Mouse (Mus musculus) cortical plate, adult 2 months (tissue): ENCODE measurements around the gene Zdhhc14.

Source experiments
- CTCF ChIP-seq: fragments of 200-500 bp; IDR thresholded peaks from 2 replicates; pipeline ENCODE4 v1.5.1; 2011; ENCODE audit warnings: mild to moderate bottlenecking, control low read depth, low read length; ENCODE audit not compliant: insufficient read depth; ENCODE audit errors: extremely low read depth
- POLR2A ChIP-seq: fragments of 200-500 bp; IDR thresholded peaks from 2 replicates; pipeline ENCODE4 v1.6.1; 2011; ENCODE audit warnings: mild to moderate bottlenecking, low read length, control low read depth; ENCODE audit not compliant: insufficient read depth; ENCODE audit errors: extremely low read depth

- TF ChIP-seq POLR2A (no peak), CTCF (no peak)
These were observed 276.6 kb downstream of the Zdhhc14 start for GRCm38 (mm10) chr17:5768810-5769520.
